In genomic region chr17:26792096-26792495, GRCm38 (mm10) we compare ENCODE assay signal across 22 mouse cellular contexts. TPM values are rescaled to one million over a fixed set of nuclear protein-coding genes. Genes with fewer than 3 reads are reported as not detected.
DNase-seq lines count a peak whose midpoint lies in the region; ATAC-seq and TF ChIP-seq lines count a peak whose summit lies in the region.
"Had no signal": no experiment of that assay in that cellular context is flagged by ENCODE, and none has a peak within 500 bp of the region (broad histone marks: within the 10 kb centered on the region; RNA-seq: fewer than 3 reads in every experiment).

No protein-coding gene starts in this region.

- no peak for TF ChIP-seq POLR2A in spleen, adult 2 months (IDR thresholded peaks at IDR 0.05; ENCODE audit: low read depth, low read length)
- TF ChIP-seq POLR2A in cerebellum, adult 2 months (IDR thresholded peaks at IDR 0.05; ENCODE audit: borderline replicate concordance, insufficient read depth, low read length): no peak

- H3K27me3 ChIP-seq in forebrain, embryonic 11.5 days (ENCODE audit: control insufficient read depth, insufficient read depth, low read length): no peaks in the 10 kb centered on the region
- no peaks in the 10 kb centered on the region for H3K27me3 ChIP-seq in forebrain, embryonic 15.5 days
- H3K27me3 ChIP-seq in spleen, adult 2 months (ENCODE audit: control insufficient read depth, insufficient read depth, low read length): no peaks in the 10 kb centered on the region
- no peaks in the 10 kb centered on the region for H3K27me3 ChIP-seq in heart, embryonic 10.5 days (ENCODE audit: insufficient read depth, poor library complexity, severe bottlenecking)
- no peaks in the 10 kb centered on the region for H3K27me3 ChIP-seq in cerebellum, adult 2 months (ENCODE audit: control insufficient read depth, insufficient read depth, low read length)
- H3K27me3 ChIP-seq: limb, embryonic 15.5 days; neural tube, embryonic 12.5 days had no signal

- no peak overlapping the region for H3K4me3 ChIP-seq in forebrain, embryonic 11.5 days (ENCODE audit: low read depth, low read length)
- H3K4me3 ChIP-seq in forebrain, embryonic 15.5 days: no peak overlapping the region
- no peak overlapping the region for H3K4me3 ChIP-seq in spleen, adult 2 months (ENCODE audit: extremely low read depth, insufficient read depth, insufficient read length)
- H3K4me3 ChIP-seq in heart, embryonic 10.5 days: no peak overlapping the region
- H3K4me3 ChIP-seq in cerebellum, adult 2 months (replicated peaks; ENCODE audit: insufficient read depth, low read depth, low read length): no peak overlapping the region
- H3K4me3 ChIP-seq: embryonic facial prominence, embryonic 10.5 days; erythroblast, embryonic 14.5 days; limb, embryonic 15.5 days; megakaryocyte, embryonic 14.5 days; neural tube, embryonic 12.5 days had no signal

- H3K9ac ChIP-seq in forebrain, embryonic 11.5 days (ENCODE audit: low read length): no peak overlapping the region
- H3K9ac ChIP-seq in forebrain, embryonic 15.5 days (replicated peaks): no peak overlapping the region
- H3K9ac ChIP-seq: limb, embryonic 15.5 days; neural tube, embryonic 12.5 days had no signal

- no peak for TF ChIP-seq CTCF in spleen, adult 2 months (IDR thresholded peaks at IDR 0.05; ENCODE audit: extremely low read depth, insufficient read depth, insufficient read length, insufficient replicate concordance)
- no peak for TF ChIP-seq CTCF in cerebellum, adult 2 months (IDR thresholded peaks at IDR 0.05; ENCODE audit: borderline replicate concordance, insufficient read depth, low read depth, low read length)

- peak; percentile 40 for DNase-seq in forebrain, embryonic 11.5 days (ENCODE audit: low spot score)
- DNase-seq in spleen, adult 2 months (ENCODE audit: low read depth in 1 of 2, low spot score in 2 of 2): no peak
- no peak for DNase-seq in spleen, postnatal 14 days (ENCODE audit: low spot score in 2 of 2)
- DNase-seq in heart, embryonic 10.5 days (ENCODE audit: low spot score): peak; percentile 58
- peak; percentile 58 for DNase-seq in testis, postnatal 14 days (ENCODE audit: low spot score)
- DNase-seq in frontal cortex, postnatal 14 days (ENCODE audit: low spot score in 2 of 2): no peak
- DNase-seq in cerebellum, adult 2 months: no peak
- DNase-seq: kidney, adult 8-10 months; kidney, postnatal 25 days; lung, postnatal 14 days; thymus, postnatal 14 days had no signal

- H3K36me3 ChIP-seq in forebrain, embryonic 11.5 days (ENCODE audit: control insufficient read depth, insufficient read depth, low read length): peaks cover 12% of the 10 kb centered on the region; the same call in 1 of the 2 replicates
- peaks cover 58% of the 10 kb centered on the region for H3K36me3 ChIP-seq in forebrain, embryonic 15.5 days
- H3K36me3 ChIP-seq in spleen, adult 2 months (ENCODE audit: control insufficient read depth, insufficient read depth, low read length): peaks cover 13% of the 10 kb centered on the region
- peaks cover 57% of the 10 kb centered on the region for H3K36me3 ChIP-seq in heart, embryonic 10.5 days

- H3K27ac ChIP-seq in forebrain, embryonic 11.5 days (ENCODE audit: low read depth, low read length): no peak overlapping the region
- no peak overlapping the region for H3K27ac ChIP-seq in forebrain, embryonic 15.5 days (replicated peaks)
- peak overlapping the region; percentile 89 for H3K27ac ChIP-seq in spleen, adult 2 months (ENCODE audit: insufficient read depth, low read length)
- H3K27ac ChIP-seq in heart, embryonic 10.5 days: no peak overlapping the region; the same call in 1 of the 2 replicates
- no peak overlapping the region for H3K27ac ChIP-seq in cerebellum, adult 2 months (ENCODE audit: insufficient read depth, low read length)
- H3K27ac ChIP-seq: embryonic facial prominence, embryonic 10.5 days; limb, embryonic 15.5 days; neural tube, embryonic 12.5 days had no signal

- WGBS in forebrain, embryonic 11.5 days: 90% methylated on average over 15 of the region's 15 CpGs
- 91% methylated on average over 15 of the region's 15 CpGs for WGBS in forebrain, embryonic 15.5 days
- WGBS in spleen, adult 2 months: 90% methylated on average over 15 of the region's 15 CpGs
- WGBS in heart, embryonic 10.5 days: 89% methylated on average over 15 of the region's 15 CpGs
- 70% methylated on average over 15 of the region's 15 CpGs for WGBS in cerebellum, adult 2 months

- H3K4me2 ChIP-seq in forebrain, embryonic 11.5 days (ENCODE audit: low read depth, low read length, severe bottlenecking): no peak overlapping the region
- no peak overlapping the region for H3K4me2 ChIP-seq in forebrain, embryonic 15.5 days (replicated peaks)
- H3K4me2 ChIP-seq: limb, embryonic 15.5 days; neural tube, embryonic 12.5 days had no signal

- no peaks in the 10 kb centered on the region for H3K4me1 ChIP-seq in forebrain, embryonic 11.5 days (replicated peaks; ENCODE audit: control insufficient read depth, insufficient read depth, low read length)
- H3K4me1 ChIP-seq in forebrain, embryonic 15.5 days: no peaks in the 10 kb centered on the region
- peaks cover 37% of the 10 kb centered on the region; the same call in 1 of the 2 replicates for H3K4me1 ChIP-seq in spleen, adult 2 months (ENCODE audit: control insufficient read depth, insufficient read depth, insufficient read length)
- H3K4me1 ChIP-seq in heart, embryonic 10.5 days: peaks cover 16% of the 10 kb centered on the region
- H3K4me1 ChIP-seq in cerebellum, adult 2 months (ENCODE audit: control insufficient read depth, insufficient read depth, low read length): no peaks in the 10 kb centered on the region
- H3K4me1 ChIP-seq: embryonic facial prominence, embryonic 10.5 days; limb, embryonic 15.5 days; neural tube, embryonic 12.5 days had no signal

- ATAC-seq in forebrain, embryonic 11.5 days (replicated peaks; ENCODE audit: low FRiP score): no peak
- ATAC-seq in forebrain, embryonic 15.5 days (replicated peaks): no peak
- ATAC-seq: forebrain, embryonic 16.5 days; inflammation-experienced regulatory T-cells, adult 6 months had no signal

- no peaks in the 10 kb centered on the region for H3K9me3 ChIP-seq in forebrain, embryonic 11.5 days (ENCODE audit: control insufficient read depth, low read length)
- no peaks in the 10 kb centered on the region for H3K9me3 ChIP-seq in forebrain, embryonic 15.5 days
- no peaks in the 10 kb centered on the region for H3K9me3 ChIP-seq in heart, embryonic 10.5 days
- H3K9me3 ChIP-seq: embryonic facial prominence, embryonic 10.5 days; limb, embryonic 15.5 days; neural tube, embryonic 12.5 days had no signal

RNA-seq across cellular contexts. Expression of gene Bnip1, which starts 11.2 kb away (rescaled TPM):
- 46.1 and 49.7 TPM in 2 replicates for polyA plus RNA-seq in forebrain, embryonic 11.5 days (2014; fragmentation: Nextera tagmentation; extraction: Ambion mirVana)
- polyA plus RNA-seq in forebrain, embryonic 15.5 days (2015; fragmentation: Nextera tagmentation; extraction: Ambion mirVana): 51.0 and 54.5 TPM in 2 replicates
- 16.6 and 17.2 TPM in 2 replicates for polyA plus RNA-seq in spleen, adult 2 months (2012; rRNA removed)
- polyA plus RNA-seq in heart, embryonic 10.5 days (2016; fragmentation: Nextera tagmentation; extraction: Ambion mirVana): 51.1 and 51.6 TPM in 2 replicates
- 34.5 and 35.6 TPM in 2 replicates for polyA plus RNA-seq in cerebellum, adult 2 months (2012; rRNA removed)

RNA-seq across cellular contexts. Expression of gene Nkx2-5, which starts 52.7 kb away (rescaled TPM):
- polyA plus RNA-seq in forebrain, embryonic 11.5 days (2014; fragmentation: Nextera tagmentation; extraction: Ambion mirVana): not detected in 2 replicates
- polyA plus RNA-seq in forebrain, embryonic 15.5 days (2015; fragmentation: Nextera tagmentation; extraction: Ambion mirVana): 0.59 TPM in 1 of 2 replicates, not detected in the other
- 19.8 and 34.6 TPM in 2 replicates for polyA plus RNA-seq in spleen, adult 2 months (2012; rRNA removed)
- 146 and 189 TPM in 2 replicates for polyA plus RNA-seq in heart, embryonic 10.5 days (2016; fragmentation: Nextera tagmentation; extraction: Ambion mirVana)
- polyA plus RNA-seq in cerebellum, adult 2 months (2012; rRNA removed): not detected in 2 replicates
- polyA plus RNA-seq: erythroblast, embryonic 14.5 days; forebrain, embryonic 16.5 days; gonadal fat pad, adult 2 months; hindbrain, embryonic 11.5 days; inflammation-experienced regulatory T-cells, adult 6 months; limb, embryonic 15.5 days; liver, embryonic 16.5 days; neural tube, embryonic 12.5 days had no signal

Comparison
In these comparisons a context has a peak if more than half of its experiments do, and no peak if none do; other contexts are left out.
1. DNase-seq: peak in forebrain, embryonic 11.5 days (single experiment), heart, embryonic 10.5 days (single experiment) and testis, postnatal 14 days (single experiment); none in spleen, adult 2 months (0 of 2), spleen, postnatal 14 days (0 of 2), frontal cortex, postnatal 14 days (0 of 2) and cerebellum, adult 2 months (0 of 2).
2. RNA of gene Nkx2-5, which starts 52.7 kb away (polyA plus RNA-seq): 146 to 189 TPM in heart, embryonic 10.5 days and 19.8 to 34.6 TPM in spleen, adult 2 months; not detected in forebrain, embryonic 11.5 days, 0.59 TPM in forebrain, embryonic 15.5 days and not detected in cerebellum, adult 2 months; every median in the first group is over 10 times any median in the second.